Mouse (Mus musculus) gastrocnemius, postnatal 36 days (tissue): ENCODE data around the gene Asxl1. TPM values are rescaled to one million over a fixed set of nuclear protein-coding genes. Genes with fewer than 3 reads are reported as not detected.
A peak's percentile ranks its signal among the peaks of the same experiment; 100 is the strongest.

ENCODE experiments used
- DNase-seq, 2 experiments: peaks; one replicate each; pipeline ENCODE4 v3.0.0; 2022
- intact Hi-C: fragments of 180-260 bp; cut with DNase I; formaldehyde crosslinking; loops from one replicate; pipeline ENCODE4 v1.15.1; 2025
- total RNA-seq, 2 experiments: library from RNA; stranded (reverse); gene quantifications; 2 replicates each; pipeline ENCODE4 v1.2.3; 2021

The Asxl1 gene
- total RNA-seq, 2 experiments from 2014 or later = 7.2 to 10.8 TPM

- intact Hi-C loops = no loop called here
- DNase-seq = no peak
Observed at GRCm38 (mm10) chr2:153437306-153437659, 91.7 kb downstream of the Asxl1 start.

GRCm38 (mm10) chr2:153440755-153441154 lies 95.1 kb downstream of the Asxl1 start:
- intact Hi-C loops = loop anchor here (10.0 kb wide), 1 partner anchor 1486 kb away; no protein-coding TSS in a partner anchor
- no peak for DNase-seq

GRCm38 (mm10) chr2:153441228-153441627 lies 95.6 kb downstream of the Asxl1 start:
- intact Hi-C loops = loop anchor here (10.0 kb wide), 1 partner anchor 1486 kb away; no protein-coding TSS in a partner anchor
- DNase-seq = no peak

GRCm38 (mm10) chr2:153442720-153443119 lies 97.1 kb downstream of the Asxl1 start:
- intact Hi-C loops = loop anchor here (10.0 kb wide), 1 partner anchor 1488 kb away; no protein-coding TSS in a partner anchor
- DNase-seq = no peak

GRCm38 (mm10) chr2:153443434-153444240 lies 98.0 kb downstream of the Asxl1 start:
- intact Hi-C loops = loop anchor here (10.0 kb wide), 1 partner anchor 1489 kb away; no protein-coding TSS in a partner anchor
- peak in 1 of 2 experiments; percentile 31 for DNase-seq

- peak; percentile 52 to 56 for DNase-seq
- intact Hi-C loops = loop anchor here (10.0 kb wide), 1 partner anchor 1490 kb away; no protein-coding TSS in a partner anchor
Observed at GRCm38 (mm10) chr2:153444254-153445136, 98.9 kb downstream of the Asxl1 start.

- no peak for DNase-seq
- intact Hi-C loops = loop anchor here (10.0 kb wide), 1 partner anchor 1491 kb away; no protein-coding TSS in a partner anchor
Observed at GRCm38 (mm10) chr2:153445137-153446016, 99.7 kb downstream of the Asxl1 start.

GRCm38 (mm10) chr2:153446017-153446408 lies 100.4 kb downstream of the Asxl1 start:
- no peak for DNase-seq
- intact Hi-C loops = loop anchor here (10.0 kb wide), 1 partner anchor 1491 kb away; no protein-coding TSS in a partner anchor

GRCm38 (mm10) chr2:153446476-153446875 lies 100.8 kb downstream of the Asxl1 start:
- intact Hi-C loops = loop anchor here (10.0 kb wide), 1 partner anchor 1492 kb away; no protein-coding TSS in a partner anchor
- DNase-seq = no peak

- intact Hi-C loops = loop anchor here (10.0 kb wide), 1 partner anchor 1493 kb away; no protein-coding TSS in a partner anchor
- no peak for DNase-seq
Observed at GRCm38 (mm10) chr2:153447719-153448118, 102.1 kb downstream of the Asxl1 start.

- intact Hi-C loops = loop anchor here (10.0 kb wide), 1 partner anchor 1494 kb away; no protein-coding TSS in a partner anchor
- DNase-seq = no peak
Observed at GRCm38 (mm10) chr2:153448519-153448918, 102.9 kb downstream of the Asxl1 start.

Other genes with a start within 250 kb of the Asxl1 start
- under 1 TPM; 0.20 to 0.30 TPM for gene Hck, start 237.4 kb upstream of the Asxl1 start, total RNA-seq
- gene Tm9sf4, start 184.5 kb upstream of the Asxl1 start, total RNA-seq = 10 to 100 TPM; 27.3 to 31.1 TPM
- under 1 TPM; 0.32 to 0.51 TPM for gene Tspyl3, start 120.4 kb upstream of the Asxl1 start, total RNA-seq
- 1 to 10 TPM; 2.2 to 3.2 TPM for gene Plagl2, start 104.4 kb upstream of the Asxl1 start, total RNA-seq
- 1 to 10 TPM; 9.5 to 9.9 TPM for gene Pofut1, start 104.3 kb upstream of the Asxl1 start, total RNA-seq
- gene Kif3b, start 54.4 kb upstream of the Asxl1 start, total RNA-seq = 1 to 10 TPM; 2.8 to 3.5 TPM
- gene 4930404H24Rik, start 147.0 kb downstream of the Asxl1 start, total RNA-seq = not detected
- 1 to 10 TPM in 1 of 2 experiments, under 1 TPM in 1; 0.94 to 1.0 TPM for gene Nol4l, start 184.1 kb downstream of the Asxl1 start, total RNA-seq